Mouse (Mus musculus) cerebellum, adult (tissue): ENCODE results near the gene Gm3373.
"Not testable (repeated sequence)": the region's sequence is repeated elsewhere in the genome, so short reads cannot be mapped to it uniquely, and the experiment has no call there.

ENCODE experiments used
- ATAC-seq: cut with Nextera tagmentation; 2 replicates; pipeline ENCODE4 v1.9.2; 2017; ENCODE audit warnings: mild to moderate bottlenecking, moderate library complexity, mixed read lengths; ENCODE audit not compliant: insufficient number of reproducible peaks, low FRiP score, low TSS enrichment

The Gm3373 gene

DNA sequence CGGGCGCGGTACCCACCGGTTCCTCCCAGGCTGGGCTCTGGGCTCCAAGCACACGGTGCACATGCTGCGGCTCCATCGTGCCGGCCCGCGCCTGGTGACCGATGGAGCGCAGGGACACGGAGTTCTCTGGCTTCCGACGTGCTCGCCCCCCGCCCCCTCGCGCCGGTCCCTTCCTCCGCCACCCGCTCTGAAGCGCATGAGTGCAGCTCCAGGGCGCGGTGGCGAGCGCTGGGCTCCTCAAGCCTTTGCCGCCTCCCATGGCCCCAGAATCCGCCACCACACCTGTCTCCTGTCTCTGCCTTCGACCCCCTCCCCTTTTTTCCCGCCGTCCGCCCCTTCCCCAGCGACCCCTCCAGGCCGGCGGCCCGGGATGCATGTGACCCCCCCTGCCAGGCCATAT is at the start of gene Gm3373:
Gene Gm3373, minus strand, starts transcription at position 101 of the 400 bp plus-strand sequence.
- not testable (repeated sequence) for ATAC-seq

DNA sequence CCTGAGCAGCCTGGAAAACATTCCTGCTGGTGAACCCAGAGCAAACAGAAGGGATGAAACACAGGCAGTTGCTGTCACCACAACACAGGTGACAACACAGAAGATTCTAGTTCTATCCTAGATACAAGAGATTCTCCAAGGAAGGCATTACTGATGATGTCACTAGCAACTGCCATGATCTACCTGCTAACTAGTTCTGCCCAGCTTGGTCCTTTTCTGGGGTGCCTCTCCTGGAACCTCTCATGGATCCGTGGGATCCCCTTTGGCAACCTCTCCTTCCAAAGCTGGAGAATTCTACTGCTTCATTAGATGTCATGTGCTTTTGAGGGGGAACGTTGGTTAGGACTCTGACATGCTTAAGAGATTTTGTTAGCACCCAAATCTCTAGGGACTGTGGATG is 54.0 kb downstream of the Gm3373 start, which contains the start of gene Gm9603:
Gene Gm9603, minus strand, starts transcription at position 101 of the 400 bp plus-strand sequence.
- ATAC-seq, result not testable (repeated sequence)
